Mouse (Mus musculus) limb, embryonic 14.5 days (tissue): ENCODE measurements around the gene Egln2. TPM values are rescaled to one million over a fixed set of nuclear protein-coding genes. Genes with fewer than 3 reads are reported as not detected.

Experiments used
- ATAC-seq: fragments of 200-750 bp; cut with Nextera tagmentation; 2 replicates; pipeline ENCODE4 v1.8.0; 2017; ENCODE audit warnings: low read depth, moderate number of reproducible peaks, moderate TSS enrichment; ENCODE audit not compliant: low FRiP score
- DNase-seq: peaks from one replicate; pipeline ENCODE4 v3.0.0-alpha.2; 2015; ENCODE audit warnings: low spot score
- H3K27ac ChIP-seq: fragments of 300-500 bp; sonication (generic); replicated peaks from 2 replicates; pipeline ENCODE4 v1.5.1; 2014; ENCODE audit warnings: low read depth, mild to moderate bottlenecking, low read length, moderate library complexity, mixed read lengths
- H3K27me3 ChIP-seq: fragments of 300-500 bp; sonication (generic); 2 replicates; pipeline ENCODE4 v1.6.1; 2014; ENCODE audit warnings: low read length, mixed read lengths; ENCODE audit not compliant: control insufficient read depth, insufficient read depth
- H3K36me3 ChIP-seq: fragments of 300-500 bp; sonication (generic); 2 replicates; pipeline ENCODE4 v1.6.1; 2014; ENCODE audit warnings: mild to moderate bottlenecking, low read length, moderate library complexity, mixed read lengths; ENCODE audit not compliant: control insufficient read depth, insufficient read depth
- H3K4me1 ChIP-seq: fragments of 300-500 bp; sonication (generic); 2 replicates; pipeline ENCODE4 v1.6.1; 2014; ENCODE audit warnings: antibody characterized with exemption, low read length, mixed read lengths; ENCODE audit not compliant: control insufficient read depth, insufficient read depth
- H3K4me2 ChIP-seq: fragments of 300-500 bp; sonication (generic); replicated peaks from 2 replicates; pipeline ENCODE4 v1.6.1; 2014; ENCODE audit warnings: low read depth, mild to moderate bottlenecking, low read length, moderate library complexity; ENCODE audit not compliant: severe bottlenecking
- H3K4me3 ChIP-seq: fragments of 300-500 bp; sonication (generic); replicated peaks from 2 replicates; pipeline ENCODE4 v1.5.1; 2014; ENCODE audit warnings: low read length
- H3K9ac ChIP-seq: fragments of 300-500 bp; sonication (generic); 2 replicates; pipeline ENCODE4 v1.6.1; 2014; ENCODE audit warnings: mild to moderate bottlenecking, low read depth, low read length, moderate library complexity; ENCODE audit not compliant: severe bottlenecking
- H3K9me3 ChIP-seq: fragments of 300-500 bp; sonication (generic); 2 replicates; pipeline ENCODE4 v1.6.1; 2016; ENCODE audit warnings: low read length; ENCODE audit not compliant: control insufficient read depth
- POLR2A ChIP-seq: fragments of 200-500 bp; IDR thresholded peaks from 2 replicates; pipeline ENCODE4 v1.8.0; 2012; ENCODE audit warnings: inconsistent platforms, mild to moderate bottlenecking, moderate library complexity, borderline replicate concordance; ENCODE audit not compliant: insufficient read depth, insufficient read length; ENCODE audit errors: extremely low read depth
- microRNA counts: library from miRNA; unstranded; fragments of <30 nt; microRNA quantifications from one replicate; lab custom pipeline; 2016
- microRNA-seq: library from miRNA; unstranded; fragments of <30 nt; microRNA quantifications from one replicate; pipeline ENCODE4, GENCODE M21; 2016
- polyA plus RNA-seq, 2 experiments: library from polyadenylated mRNA; depleted of rRNA in 1 of 2; stranded (reverse) in 1 of 2; unstranded in 1 of 2; fragments of >200 nt; fragmentation: Nextera tagmentation in 1 of 2; extraction: Ambion mirVana in 1 of 2; gene quantifications; 2 replicates each; pipeline versions ENCODE4 v1.2.1 to v1.2.3; 2012 to 2014

Gene Egln2
- polyA plus RNA-seq, 2 experiments = 41.9 to 88.3 TPM

DNA sequence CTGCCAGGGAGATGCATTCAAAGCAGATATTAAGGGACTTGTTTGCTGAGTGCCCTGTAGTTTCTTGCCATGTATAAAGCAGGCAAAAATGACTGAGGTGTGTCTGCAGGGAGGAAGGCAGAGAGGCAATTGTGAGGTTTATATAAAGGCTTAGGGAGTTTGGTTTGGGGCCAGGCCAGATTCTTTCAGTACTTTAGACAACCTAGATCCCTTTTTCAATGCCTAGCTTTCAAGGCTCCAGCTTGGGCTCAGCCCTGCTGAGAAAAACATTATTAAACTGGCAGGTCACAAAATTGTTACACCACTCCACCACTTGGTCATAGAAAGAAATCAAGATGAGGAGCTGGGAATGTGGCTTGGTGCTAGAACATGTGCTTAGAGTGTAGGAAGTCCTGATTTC is 56.3 kb downstream of the Egln2 start:
- Histone ChIP-seq H3K9me3 (no peaks in the 10 kb centered on the region), H3K4me3 (no peak overlapping the region)
- ATAC-seq = no peak

More for the DNA sequence above, 56.3 kb downstream of the Egln2 start:
- no peaks in the 10 kb centered on the region for H3K4me1 ChIP-seq
- H3K36me3 ChIP-seq = no peaks in the 10 kb centered on the region
- no peak overlapping the region for H3K9ac ChIP-seq
- no peak overlapping the region for H3K27ac ChIP-seq
- no peak overlapping the region for H3K4me2 ChIP-seq
- H3K27me3 ChIP-seq = no peaks in the 10 kb centered on the region
- no peak for TF ChIP-seq POLR2A
- DNase-seq = peak; percentile 23

MicroRNAs within 50 kb of the gene (microRNA counts, 519-probe panel; counts per million panel counts)
- microRNA mmu-miR-1191 (lab: Ali Mortazavi, UCI) = not detected

Small RNA genes lying within 50 kb of the gene (microRNA-seq; reads per million reads assigned to microRNA genes)
- 0.69 reads per million for gene Mir1191
- gene Mir3101 = 0.69 reads per million

Other genes starting within 250 kb of the Egln2 start
- not detected in 2 replicates for gene Cyp2a22, start 227.4 kb downstream of the Egln2 start, polyA plus RNA-seq (2012; rRNA removed)
- gene Cyp2a22, start 227.4 kb downstream of the Egln2 start, polyA plus RNA-seq (2014; fragmentation: Nextera tagmentation; extraction: Ambion mirVana) = not detected in 2 replicates
- 0.05 TPM in 1 of 2 replicates, not detected in the other for gene Cyp2a12, start 137.7 kb downstream of the Egln2 start, polyA plus RNA-seq (2012; rRNA removed)
- gene Cyp2a12, start 137.7 kb downstream of the Egln2 start, polyA plus RNA-seq (2014; fragmentation: Nextera tagmentation; extraction: Ambion mirVana) = not detected in 2 replicates
- 0.11 and 0.31 TPM in 2 replicates for gene Cyp2f2, start 46.9 kb downstream of the Egln2 start, polyA plus RNA-seq (2012; rRNA removed)
- 0.14 TPM in 1 of 2 replicates, not detected in the other for gene Cyp2f2, start 46.9 kb downstream of the Egln2 start, polyA plus RNA-seq (2014; fragmentation: Nextera tagmentation; extraction: Ambion mirVana)
- not detected in 2 replicates for gene Cyp2t4, start 13.1 kb downstream of the Egln2 start, polyA plus RNA-seq (2012; rRNA removed)
- gene Cyp2t4, start 13.1 kb downstream of the Egln2 start, polyA plus RNA-seq (2014; fragmentation: Nextera tagmentation; extraction: Ambion mirVana) = not detected in 2 replicates
- gene Rab4b, start 12.1 kb upstream of the Egln2 start, polyA plus RNA-seq (2012; rRNA removed) = 78.3 and 93.5 TPM in 2 replicates
- gene Rab4b, start 12.1 kb upstream of the Egln2 start, polyA plus RNA-seq (2014; fragmentation: Nextera tagmentation; extraction: Ambion mirVana) = 61.5 and 70.9 TPM in 2 replicates
- gene Gm21983, start 14.3 kb upstream of the Egln2 start, polyA plus RNA-seq (2012; rRNA removed) = 5.2 and 9.0 TPM in 2 replicates
- gene Gm21983, start 14.3 kb upstream of the Egln2 start, polyA plus RNA-seq (2014; fragmentation: Nextera tagmentation; extraction: Ambion mirVana) = 0.58 and 0.62 TPM in 2 replicates
- 193 and 236 TPM in 2 replicates for gene Mia, start 14.4 kb upstream of the Egln2 start, polyA plus RNA-seq (2012; rRNA removed)
- 147 and 156 TPM in 2 replicates for gene Mia, start 14.4 kb upstream of the Egln2 start, polyA plus RNA-seq (2014; fragmentation: Nextera tagmentation; extraction: Ambion mirVana)
- gene BC024978, start 29.0 kb upstream of the Egln2 start, polyA plus RNA-seq (2012; rRNA removed) = 12.9 and 14.7 TPM in 2 replicates
- gene BC024978, start 29.0 kb upstream of the Egln2 start, polyA plus RNA-seq (2014; fragmentation: Nextera tagmentation; extraction: Ambion mirVana) = 3.6 TPM in 2 replicates
- 385 and 386 TPM in 2 replicates for gene Snrpa, start 29.5 kb upstream of the Egln2 start, polyA plus RNA-seq (2012; rRNA removed)
- 250 and 267 TPM in 2 replicates for gene Snrpa, start 29.5 kb upstream of the Egln2 start, polyA plus RNA-seq (2014; fragmentation: Nextera tagmentation; extraction: Ambion mirVana)
- gene Itpkc, start 61.9 kb upstream of the Egln2 start, polyA plus RNA-seq (2012; rRNA removed) = 13.0 and 15.5 TPM in 2 replicates
- 9.6 and 11.5 TPM in 2 replicates for gene Itpkc, start 61.9 kb upstream of the Egln2 start, polyA plus RNA-seq (2014; fragmentation: Nextera tagmentation; extraction: Ambion mirVana)
- gene Coq8b, start 66.2 kb upstream of the Egln2 start, polyA plus RNA-seq (2012; rRNA removed) = 43.4 and 58.3 TPM in 2 replicates
- gene Coq8b, start 66.2 kb upstream of the Egln2 start, polyA plus RNA-seq (2014; fragmentation: Nextera tagmentation; extraction: Ambion mirVana) = 15.5 and 16.5 TPM in 2 replicates
- 83.6 and 119 TPM in 2 replicates for gene Numbl, start 91.6 kb upstream of the Egln2 start, polyA plus RNA-seq (2012; rRNA removed)
- 25.2 and 26.6 TPM in 2 replicates for gene Numbl, start 91.6 kb upstream of the Egln2 start, polyA plus RNA-seq (2014; fragmentation: Nextera tagmentation; extraction: Ambion mirVana)
- 86.0 and 107 TPM in 2 replicates for gene Ltbp4, start 170.9 kb upstream of the Egln2 start, polyA plus RNA-seq (2012; rRNA removed)
- gene Ltbp4, start 170.9 kb upstream of the Egln2 start, polyA plus RNA-seq (2014; fragmentation: Nextera tagmentation; extraction: Ambion mirVana) = 54.3 and 57.1 TPM in 2 replicates
- gene Shkbp1, start 189.2 kb upstream of the Egln2 start, polyA plus RNA-seq (2012; rRNA removed) = 58.7 and 80.6 TPM in 2 replicates
- 30.5 and 35.5 TPM in 2 replicates for gene Shkbp1, start 189.2 kb upstream of the Egln2 start, polyA plus RNA-seq (2014; fragmentation: Nextera tagmentation; extraction: Ambion mirVana)
- 0.32 TPM in 1 of 2 replicates, not detected in the other for gene Gm20479, start 190.6 kb upstream of the Egln2 start, polyA plus RNA-seq (2012; rRNA removed)
- not detected in 2 replicates for gene Gm20479, start 190.6 kb upstream of the Egln2 start, polyA plus RNA-seq (2014; fragmentation: Nextera tagmentation; extraction: Ambion mirVana)